Mouse (Mus musculus): ENCODE results near the gene Rab3d. TPM values are rescaled to one million over a fixed set of nuclear protein-coding genes. Genes with fewer than 3 reads are reported as not detected.

Rab3d gene
- polyA plus RNA-seq, 1 experiment from 2014 or later = 41.4 TPM

DNA sequence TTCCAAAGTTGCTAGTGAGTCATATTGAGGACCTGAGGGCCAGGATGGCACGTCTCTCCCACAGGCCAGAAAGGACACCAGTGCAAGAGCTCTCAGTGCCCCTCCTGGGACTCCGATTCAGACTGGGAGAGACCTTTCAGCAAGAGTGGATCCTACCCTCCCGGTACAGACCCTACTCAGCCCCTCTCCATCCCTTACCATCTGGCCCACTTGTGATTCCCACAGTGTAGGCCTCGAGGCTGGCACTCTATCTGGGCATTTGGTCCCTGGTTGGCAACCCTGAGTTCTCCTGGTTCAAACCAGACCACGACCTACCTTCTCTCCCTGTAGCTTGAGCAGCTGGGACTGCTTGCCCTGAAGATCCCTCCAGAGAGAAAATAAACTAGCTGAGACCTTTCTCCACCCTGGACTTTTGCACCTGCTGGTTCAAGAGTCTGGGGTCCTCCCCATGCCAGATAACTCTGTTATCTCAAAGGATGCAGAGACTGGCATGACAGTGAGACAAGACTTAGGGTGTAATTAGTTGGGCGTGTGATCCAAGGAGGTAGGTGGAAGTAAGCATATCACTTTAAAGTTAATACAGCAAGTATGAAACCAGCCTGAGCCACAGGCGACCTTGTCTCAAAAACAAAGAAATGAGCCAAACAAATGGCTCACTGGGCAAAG is 17.6 kb upstream of the Rab3d start:
- Histone ChIP-seq H3K4me1 (ENCODE audit: control insufficient read depth, insufficient read depth, low read length) (no peaks in the 10 kb centered on the region), H3K9ac (replicated peaks; ENCODE audit: low read depth, low read length) (no peak overlapping the region), H3K27me3 (ENCODE audit: control insufficient read depth, insufficient read depth, low read length) (no peaks in the 10 kb centered on the region), H3K9me3 (ENCODE audit: control insufficient read depth, low read depth, low read length) (no peaks in the 10 kb centered on the region), H3K36me3 (ENCODE audit: control insufficient read depth, insufficient read depth, low read length) (no peaks in the 10 kb centered on the region), H3K4me3 (ENCODE audit: low read depth, low read length) (no peak overlapping the region), H3K27ac (ENCODE audit: low read length) (no peak overlapping the region), H3K4me2 (replicated peaks; ENCODE audit: low read depth, low read length) (no peak overlapping the region)
- no peak for ATAC-seq (ENCODE audit: insufficient number of reproducible peaks, insufficient read depth, low FRiP score, low read depth)
- WGBS = 85% methylated on average over 7 of the region's 7 CpGs

DNA sequence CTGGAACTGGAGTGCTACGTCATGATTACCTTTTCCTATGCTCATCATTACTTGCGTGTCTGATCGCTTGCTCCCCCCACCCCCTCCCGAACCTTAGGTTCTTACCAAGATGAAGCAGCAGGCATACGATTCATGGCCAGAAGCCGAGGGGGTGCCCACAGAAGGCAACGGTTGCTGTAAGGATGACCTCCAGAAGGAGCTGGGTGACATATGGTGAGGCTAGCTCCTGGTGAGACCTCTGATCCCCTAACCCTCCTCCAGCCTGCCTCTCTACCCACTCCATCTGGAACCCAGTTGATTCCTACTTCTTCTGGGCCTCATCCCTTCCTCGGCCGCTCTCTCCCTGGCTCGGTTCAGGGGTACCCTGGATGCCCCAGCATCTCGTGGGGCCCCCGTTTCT is 16.0 kb upstream of the Rab3d start:
- H3K4me3 ChIP-seq (ENCODE audit: low read depth, low read length) = no peak overlapping the region
- no peak overlapping the region for H3K27ac ChIP-seq (ENCODE audit: low read length)
- H3K36me3 ChIP-seq (ENCODE audit: control insufficient read depth, insufficient read depth, low read length) = no peaks in the 10 kb centered on the region
- WGBS = 87% methylated on average over 12 of the region's 12 CpGs
- no peaks in the 10 kb centered on the region for H3K4me1 ChIP-seq (ENCODE audit: control insufficient read depth, insufficient read depth, low read length)
- no peaks in the 10 kb centered on the region for H3K27me3 ChIP-seq (ENCODE audit: control insufficient read depth, insufficient read depth, low read length)
- no peak for ATAC-seq (ENCODE audit: insufficient number of reproducible peaks, insufficient read depth, low FRiP score, low read depth)
- H3K4me2 ChIP-seq (replicated peaks; ENCODE audit: low read depth, low read length) = no peak overlapping the region
- no peak overlapping the region for H3K9ac ChIP-seq (replicated peaks; ENCODE audit: low read depth, low read length)
- no peaks in the 10 kb centered on the region for H3K9me3 ChIP-seq (ENCODE audit: control insufficient read depth, low read depth, low read length)

DNA sequence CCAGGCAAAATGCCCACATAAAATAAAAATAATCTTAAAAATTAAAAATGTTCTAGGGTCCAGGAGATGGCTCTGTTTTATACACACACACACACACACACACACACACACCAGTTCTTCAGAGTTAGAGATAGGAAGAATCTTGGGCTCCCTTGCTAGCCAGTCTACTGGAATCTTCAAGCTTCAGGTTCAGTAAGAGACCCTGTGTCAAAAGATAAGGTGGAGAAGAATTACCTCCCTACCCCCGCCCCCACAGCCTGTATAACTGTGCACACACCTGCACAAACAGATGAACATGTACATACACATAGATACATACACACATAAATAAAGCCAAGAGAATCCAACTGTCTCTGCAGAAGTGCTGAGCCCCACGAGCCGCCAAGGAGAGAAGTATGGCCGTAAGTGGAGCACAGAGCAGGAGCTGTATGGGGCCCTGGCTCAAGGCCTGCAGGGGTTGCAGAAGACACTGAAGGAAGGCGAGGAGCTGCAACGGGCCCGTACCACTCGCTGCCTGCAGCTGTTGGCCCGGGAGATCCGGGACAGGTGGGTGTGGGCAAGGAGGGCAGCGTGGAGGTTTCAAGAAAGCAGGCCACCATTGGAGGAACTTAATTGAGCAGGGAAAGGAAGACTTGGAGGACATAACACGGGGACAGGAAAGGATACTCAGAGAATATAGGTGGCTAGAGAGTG is 14.6 kb upstream of the Rab3d start:
- no peak overlapping the region for H3K4me2 ChIP-seq (replicated peaks; ENCODE audit: low read depth, low read length)
- no peaks in the 10 kb centered on the region for H3K9me3 ChIP-seq (ENCODE audit: control insufficient read depth, low read depth, low read length)
- H3K4me3 ChIP-seq (ENCODE audit: low read depth, low read length) = no peak overlapping the region
- no peak for ATAC-seq (ENCODE audit: insufficient number of reproducible peaks, insufficient read depth, low FRiP score, low read depth)
- no peaks in the 10 kb centered on the region for H3K27me3 ChIP-seq (ENCODE audit: control insufficient read depth, insufficient read depth, low read length)
- no peaks in the 10 kb centered on the region for H3K36me3 ChIP-seq (ENCODE audit: control insufficient read depth, insufficient read depth, low read length)
- H3K4me1 ChIP-seq (ENCODE audit: control insufficient read depth, insufficient read depth, low read length) = no peaks in the 10 kb centered on the region
- no peak overlapping the region for H3K9ac ChIP-seq (replicated peaks; ENCODE audit: low read depth, low read length)
- no peak overlapping the region for H3K27ac ChIP-seq (ENCODE audit: low read length)
- WGBS = 49% methylated on average over 12 of the region's 12 CpGs

DNA sequence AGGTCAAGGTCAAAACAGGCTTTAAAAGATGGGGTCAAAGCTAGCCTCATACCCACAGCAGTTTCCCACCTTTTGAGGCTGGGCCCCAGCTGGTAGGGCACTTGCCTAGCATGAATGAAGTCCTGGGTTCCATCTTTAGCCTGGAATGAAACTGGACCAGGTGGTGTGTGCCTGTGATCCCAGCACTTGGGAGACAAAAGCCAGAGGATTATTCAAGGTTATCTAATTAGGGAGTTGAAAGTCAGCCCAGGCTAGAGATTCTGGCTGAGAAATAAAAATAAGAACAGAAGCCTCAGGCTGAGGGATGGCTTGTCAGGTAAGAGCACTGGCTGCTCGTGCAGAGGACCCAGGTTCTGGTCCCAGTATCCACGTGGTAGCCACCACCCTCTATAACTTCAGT is 14.0 kb upstream of the Rab3d start:
- 59% methylated on average over 2 of the region's 2 CpGs for WGBS
- Histone ChIP-seq H3K36me3 (ENCODE audit: control insufficient read depth, insufficient read depth, low read length) (no peaks in the 10 kb centered on the region), H3K9me3 (ENCODE audit: control insufficient read depth, low read depth, low read length) (no peaks in the 10 kb centered on the region), H3K4me1 (ENCODE audit: control insufficient read depth, insufficient read depth, low read length) (no peaks in the 10 kb centered on the region), H3K4me3 (ENCODE audit: low read depth, low read length) (no peak overlapping the region), H3K27me3 (ENCODE audit: control insufficient read depth, insufficient read depth, low read length) (no peaks in the 10 kb centered on the region), H3K4me2 (replicated peaks; ENCODE audit: low read depth, low read length) (no peak overlapping the region), H3K27ac (ENCODE audit: low read length) (no peak overlapping the region), H3K9ac (replicated peaks; ENCODE audit: low read depth, low read length) (no peak overlapping the region)
- ATAC-seq (ENCODE audit: insufficient number of reproducible peaks, insufficient read depth, low FRiP score, low read depth) = no peak

DNA sequence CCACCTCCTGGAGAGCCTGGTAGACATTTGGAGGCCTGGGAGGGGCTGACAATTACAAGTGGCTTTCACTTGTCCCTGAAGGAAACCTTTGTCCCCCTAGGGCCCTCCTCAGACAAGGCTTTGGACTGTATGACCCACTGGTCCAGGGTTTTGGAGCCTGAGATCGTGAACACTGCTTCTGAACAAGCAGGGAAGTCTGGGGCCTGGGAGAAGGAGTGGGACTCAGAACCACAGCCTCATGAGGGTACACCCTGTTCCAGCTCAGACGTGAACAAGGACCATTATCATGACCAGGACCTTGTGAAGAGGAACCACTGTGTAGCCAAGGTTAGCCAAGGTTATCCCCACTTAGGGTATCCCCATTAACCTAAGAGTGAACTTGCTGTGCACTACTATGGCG is 11.2 kb upstream of the Rab3d start:
- Histone ChIP-seq H3K9me3 (ENCODE audit: control insufficient read depth, low read depth, low read length) (no peaks in the 10 kb centered on the region), H3K4me2 (replicated peaks; ENCODE audit: low read depth, low read length) (no peak overlapping the region), H3K4me1 (ENCODE audit: control insufficient read depth, insufficient read depth, low read length) (peaks cover 8% of the 10 kb centered on the region; the same call in 1 of the 2 replicates), H3K9ac (replicated peaks; ENCODE audit: low read depth, low read length) (no peak overlapping the region), H3K27me3 (ENCODE audit: control insufficient read depth, insufficient read depth, low read length) (no peaks in the 10 kb centered on the region), H3K4me3 (ENCODE audit: low read depth, low read length) (no peak overlapping the region), H3K36me3 (ENCODE audit: control insufficient read depth, insufficient read depth, low read length) (no peaks in the 10 kb centered on the region), H3K27ac (ENCODE audit: low read length) (no peak overlapping the region)
- no peak for ATAC-seq (ENCODE audit: insufficient number of reproducible peaks, insufficient read depth, low FRiP score, low read depth)
- 78% methylated on average over 3 of the region's 3 CpGs for WGBS

DNA sequence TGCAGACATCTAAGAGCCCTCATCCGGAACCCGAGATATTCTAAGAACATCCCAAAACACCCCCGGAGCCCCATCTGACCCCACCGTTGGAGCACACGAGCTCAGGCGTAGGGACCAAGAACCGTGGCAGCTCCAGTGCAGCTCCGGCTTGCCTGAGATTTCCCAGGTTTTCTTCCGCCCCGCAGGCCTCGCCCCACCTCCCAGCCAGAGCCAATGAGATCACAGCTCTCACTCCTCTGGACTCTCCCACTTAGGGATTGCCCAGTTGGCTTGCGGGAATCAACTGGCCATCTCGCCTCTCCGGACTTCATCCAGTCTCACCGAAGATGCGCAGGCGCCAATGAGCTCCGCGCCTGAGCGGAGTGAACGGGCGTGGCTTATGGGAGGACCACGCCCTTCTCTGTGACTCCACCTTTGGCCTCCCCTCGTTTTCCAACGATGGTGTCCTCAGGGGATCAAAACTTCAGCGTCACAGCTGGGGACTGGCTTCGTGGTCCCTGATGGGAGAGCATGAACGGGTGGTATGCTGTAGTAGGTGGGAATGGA is 9.3 kb upstream of the Rab3d start, which contains the start of the genes Ccdc159 and Tmem205:
Gene Ccdc159, plus strand, starts transcription at position 264 of the 546 bp plus-strand sequence.
Gene Tmem205, minus strand, starts transcription at position 349 of the 546 bp plus-strand sequence.
- Histone ChIP-seq H3K9me3 (ENCODE audit: control insufficient read depth, low read depth, low read length) (no peaks in the 10 kb centered on the region), H3K4me2 (replicated peaks; ENCODE audit: low read depth, low read length) (peak within 1 kb of the TSS; percentile 53), H3K4me1 (ENCODE audit: control insufficient read depth, insufficient read depth, low read length) (peaks cover 15% of the 10 kb centered on the region; the same call in 1 of the 2 replicates), H3K9ac (replicated peaks; ENCODE audit: low read depth, low read length) (peak within 1 kb of the TSS; percentile 49), H3K27ac (ENCODE audit: low read length) (peak within 1 kb of the TSS; percentile 29; the same call in 1 of the 2 replicates), H3K4me3 (ENCODE audit: low read depth, low read length) (peak within 1 kb of the TSS; percentile 40), H3K27me3 (ENCODE audit: control insufficient read depth, insufficient read depth, low read length) (no peaks in the 10 kb centered on the region), H3K36me3 (ENCODE audit: control insufficient read depth, insufficient read depth, low read length) (no peaks in the 10 kb centered on the region)
- peak; percentile 95 for ATAC-seq (ENCODE audit: insufficient number of reproducible peaks, insufficient read depth, low FRiP score, low read depth)
- WGBS = under 1% methylated on average over 28 of the region's 28 CpGs

DNA sequence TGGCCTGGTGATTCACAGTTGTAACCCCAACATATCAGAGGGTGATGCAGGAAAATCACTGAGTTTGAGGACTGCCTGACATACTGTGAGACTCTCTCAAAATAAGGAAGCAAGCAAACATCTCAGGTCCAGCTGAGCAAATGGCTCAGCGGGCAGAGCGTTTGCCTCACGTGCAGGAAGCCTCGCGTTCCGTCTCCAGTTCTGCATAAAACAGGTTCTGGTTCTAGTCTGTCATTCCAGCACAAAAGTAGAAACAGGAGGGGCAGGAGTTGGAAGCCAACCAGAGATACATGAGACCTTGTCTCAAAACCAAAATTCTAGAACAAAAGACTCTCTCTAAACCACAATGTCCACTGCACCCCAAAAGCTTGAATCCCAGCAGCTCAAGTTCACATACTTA is 8.8 kb upstream of the Rab3d start:
- Histone ChIP-seq H3K9me3 (ENCODE audit: control insufficient read depth, low read depth, low read length) (no peaks in the 10 kb centered on the region), H3K27me3 (ENCODE audit: control insufficient read depth, insufficient read depth, low read length) (no peaks in the 10 kb centered on the region), H3K36me3 (ENCODE audit: control insufficient read depth, insufficient read depth, low read length) (no peaks in the 10 kb centered on the region), H3K4me3 (ENCODE audit: low read depth, low read length) (peak overlapping the region; percentile 40), H3K4me2 (replicated peaks; ENCODE audit: low read depth, low read length) (peak overlapping the region; percentile 53), H3K4me1 (ENCODE audit: control insufficient read depth, insufficient read depth, low read length) (peaks cover 15% of the 10 kb centered on the region; the same call in 1 of the 2 replicates), H3K9ac (replicated peaks; ENCODE audit: low read depth, low read length) (peak overlapping the region; percentile 49), H3K27ac (ENCODE audit: low read length) (peak overlapping the region; percentile 29; the same call in 1 of the 2 replicates)
- ATAC-seq (ENCODE audit: insufficient number of reproducible peaks, insufficient read depth, low FRiP score, low read depth) = no peak
- WGBS = 4% methylated on average over 6 of the region's 6 CpGs

DNA sequence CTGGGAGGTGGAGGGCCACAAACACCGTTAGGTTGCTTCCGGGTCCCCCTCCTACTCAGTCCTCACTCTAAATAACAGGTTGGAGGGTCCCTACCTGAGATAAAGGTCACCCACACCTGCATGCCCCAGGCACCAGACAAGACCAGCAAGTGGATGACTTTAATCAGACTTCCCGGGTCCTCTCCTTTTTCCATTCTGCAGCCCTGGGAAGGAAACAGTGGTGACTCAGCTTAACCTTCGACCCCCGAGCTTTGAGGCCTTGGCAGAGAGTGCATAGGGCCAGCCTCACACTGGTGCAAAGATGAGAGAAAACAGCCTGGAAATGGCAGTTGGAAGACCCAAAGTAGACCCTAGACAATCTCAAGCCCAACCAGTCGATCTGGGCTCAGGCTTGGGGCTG is 8.2 kb upstream of the Rab3d start:
- peak overlapping the region; percentile 53 for H3K4me2 ChIP-seq (replicated peaks; ENCODE audit: low read depth, low read length)
- H3K4me3 ChIP-seq (ENCODE audit: low read depth, low read length) = peak overlapping the region; percentile 40; the same call in 1 of the 2 replicates
- no peaks in the 10 kb centered on the region for H3K27me3 ChIP-seq (ENCODE audit: control insufficient read depth, insufficient read depth, low read length)
- H3K4me1 ChIP-seq (ENCODE audit: control insufficient read depth, insufficient read depth, low read length) = peaks cover 15% of the 10 kb centered on the region; the same call in 1 of the 2 replicates
- H3K27ac ChIP-seq (ENCODE audit: low read length) = no peak overlapping the region
- no peak for ATAC-seq (ENCODE audit: insufficient number of reproducible peaks, insufficient read depth, low FRiP score, low read depth)
- H3K9me3 ChIP-seq (ENCODE audit: control insufficient read depth, low read depth, low read length) = no peaks in the 10 kb centered on the region
- peak overlapping the region; percentile 49; the same call in 1 of the 2 replicates for H3K9ac ChIP-seq (replicated peaks; ENCODE audit: low read depth, low read length)
- no peaks in the 10 kb centered on the region for H3K36me3 ChIP-seq (ENCODE audit: control insufficient read depth, insufficient read depth, low read length)
- WGBS = 74% methylated on average over 6 of the region's 6 CpGs

All from stomach, embryonic 14.5 days (tissue).